Mouse (Mus musculus): ENCODE measurements around the gene Mxd4. TPM values are rescaled to one million over a fixed set of nuclear protein-coding genes. Genes with fewer than 3 reads are reported as not detected.
A peak's percentile ranks its signal among the peaks of the same experiment; 100 is the strongest.

Mxd4 gene
- total RNA-seq, 4 experiments from 2014 or later = 72.5 to 84.4 (median 76.7) TPM

DNA sequence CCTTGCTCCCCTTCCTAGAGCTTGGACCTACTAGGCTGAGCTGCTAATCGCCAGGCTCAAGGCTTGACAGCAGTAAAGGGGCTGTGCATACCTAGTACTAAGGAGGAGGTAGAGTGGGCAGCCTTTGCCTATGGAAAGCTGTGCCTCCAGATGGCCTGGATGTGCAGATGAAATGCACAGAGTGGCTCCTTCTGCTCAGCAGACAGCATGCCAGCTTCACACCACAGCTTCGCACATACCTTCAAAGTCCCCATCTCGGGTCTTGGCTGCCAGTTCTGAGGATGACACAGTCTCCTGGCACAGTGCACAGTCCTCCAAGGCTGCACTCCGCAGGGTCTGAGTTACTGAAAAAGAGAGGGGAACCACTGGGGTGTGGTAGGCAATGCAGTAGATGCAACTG lies 9.7 kb upstream of the Mxd4 start:
- peak; percentile 70 to 79 for DNase-seq (ENCODE audit: low spot score in 2 of 2)

GRCm38 (mm10) chr5:34196423-34196822 lies 8.9 kb upstream of the Mxd4 start:
- no peak for DNase-seq (ENCODE audit: low spot score in 2 of 2)

DNA sequence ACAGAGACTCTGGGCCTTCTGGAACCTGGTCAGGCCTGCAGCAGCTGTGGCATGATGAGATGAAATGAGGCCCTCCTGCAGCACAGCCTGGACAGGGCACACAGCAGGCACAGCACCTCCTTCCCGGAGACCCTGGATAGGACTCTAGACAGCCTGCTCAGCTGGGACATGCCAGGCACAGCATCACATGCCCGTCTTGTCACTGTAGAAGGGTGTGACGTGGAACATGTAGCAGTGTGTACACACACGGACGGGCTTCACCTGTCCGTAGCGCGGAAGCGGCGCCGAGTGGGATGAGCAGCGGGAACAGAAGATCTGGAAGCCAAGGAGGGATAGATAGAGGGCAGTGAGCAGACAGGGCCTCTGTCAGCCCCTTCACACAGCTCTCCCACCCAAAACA lies 8.3 kb upstream of the Mxd4 start:
- no peak for DNase-seq (ENCODE audit: low spot score in 2 of 2)

DNA sequence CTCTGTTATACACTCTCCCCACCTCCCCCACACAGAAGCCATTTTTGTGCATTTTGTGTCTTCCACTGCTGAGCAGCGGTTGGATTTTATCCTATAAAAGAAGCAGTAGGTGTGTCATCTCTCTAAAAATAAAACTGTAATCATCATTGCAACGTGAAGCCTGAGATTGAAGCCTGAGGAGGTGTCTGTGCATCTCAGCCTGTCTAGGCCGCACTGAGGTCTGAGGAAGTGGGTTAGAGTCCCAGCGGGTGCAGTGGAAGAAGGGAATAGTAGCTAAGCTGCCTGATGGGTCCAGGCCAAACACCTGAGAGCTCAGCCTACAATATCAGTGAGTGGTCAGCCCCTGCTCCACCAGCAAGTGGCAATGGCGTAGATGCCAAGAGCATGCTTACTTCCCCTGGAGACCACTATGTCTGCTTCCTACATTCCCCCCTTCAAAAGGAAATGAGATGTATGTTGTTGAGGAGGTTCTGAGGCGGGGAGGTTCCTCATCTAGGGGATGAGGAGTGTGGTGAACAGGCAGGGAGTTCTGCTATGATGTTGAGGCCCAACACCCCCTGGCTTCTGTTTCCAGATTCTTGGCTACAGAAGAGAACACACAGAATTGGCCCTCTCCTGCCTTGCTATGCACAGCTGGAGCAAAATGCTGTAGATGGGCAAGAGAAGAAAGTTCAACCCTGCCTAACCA lies 7.6 kb upstream of the Mxd4 start:
- DNase-seq (ENCODE audit: low spot score in 2 of 2) = no peak

- no peak for DNase-seq (ENCODE audit: low spot score in 2 of 2)
Observed at GRCm38 (mm10) chr5:34194426-34194825, 6.9 kb upstream of the Mxd4 start.

DNA sequence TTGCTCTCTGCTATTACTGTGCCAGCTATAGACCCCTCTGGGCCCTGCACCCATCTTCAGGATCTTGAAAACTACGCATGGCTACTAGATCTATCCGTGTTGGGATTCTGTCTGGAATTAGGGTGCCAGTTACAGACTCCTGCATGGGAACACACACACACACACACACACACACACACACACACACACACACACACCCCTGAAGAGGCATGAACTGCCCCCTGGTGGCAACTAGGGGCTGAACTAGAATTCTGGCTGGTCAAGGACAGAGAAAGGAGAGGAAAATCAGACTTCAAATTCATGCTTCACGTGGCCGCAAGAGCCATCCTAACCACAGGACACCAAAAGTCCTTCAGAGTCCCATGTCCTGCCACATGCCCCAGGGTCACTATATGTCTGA lies 4.3 kb upstream of the Mxd4 start:
- no peak for DNase-seq (ENCODE audit: low spot score in 2 of 2)

DNA sequence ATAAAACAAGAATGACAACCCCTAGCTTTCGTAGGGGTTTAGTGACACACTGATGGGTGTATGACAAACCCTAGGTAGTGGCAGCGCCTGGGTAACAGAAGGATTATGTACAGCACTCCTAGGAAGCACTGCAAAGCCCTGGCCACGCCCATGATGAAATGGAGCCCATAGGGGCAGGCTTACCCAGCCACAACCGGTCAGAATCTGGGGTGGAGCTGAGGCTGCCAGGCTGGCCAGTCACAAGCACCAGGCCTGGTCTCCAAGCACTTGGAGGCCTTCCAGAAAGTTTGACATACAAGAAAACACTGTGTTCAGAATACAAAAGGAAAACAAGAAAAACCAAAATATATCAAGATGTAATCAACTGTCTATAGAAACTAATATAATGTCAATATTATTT lies 3.5 kb upstream of the Mxd4 start:
- DNase-seq (ENCODE audit: low spot score in 2 of 2) = peak in 1 of 2 experiments; percentile 52

GRCm38 (mm10) chr5:34189521-34189920 lies 2.0 kb upstream of the Mxd4 start:
- no peak for DNase-seq (ENCODE audit: low spot score in 2 of 2)

DNA sequence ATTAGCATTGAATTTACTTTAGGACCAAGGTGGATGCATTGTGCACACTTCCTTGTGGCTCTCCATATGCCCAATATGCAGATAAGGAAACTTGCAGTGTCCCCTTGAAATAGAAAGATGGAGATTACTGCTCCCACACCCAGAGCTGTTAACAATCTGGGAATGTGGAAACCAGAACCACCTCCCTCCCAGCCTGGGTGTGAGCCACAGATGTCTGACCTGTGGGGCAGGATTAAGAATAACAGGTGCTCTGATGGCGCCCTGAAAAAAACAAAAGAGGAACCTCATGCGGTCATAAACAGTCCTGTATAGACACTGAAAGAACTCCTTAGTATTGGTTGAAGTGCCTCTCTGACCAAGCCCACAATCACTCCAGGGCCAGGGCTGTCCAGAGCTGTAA lies 1.3 kb upstream of the Mxd4 start:
- no peak for DNase-seq (ENCODE audit: low spot score in 2 of 2)

GRCm38 (mm10) chr5:34186961-34187391 lies 544 bp downstream of the Mxd4 start:
- no peak for DNase-seq (ENCODE audit: low spot score in 2 of 2)

- no peak for DNase-seq (ENCODE audit: low spot score in 2 of 2)
Observed at GRCm38 (mm10) chr5:34186391-34186790, 1.1 kb downstream of the Mxd4 start.

- no peak for DNase-seq (ENCODE audit: low spot score in 2 of 2)
Observed at GRCm38 (mm10) chr5:34185791-34186190, 1.7 kb downstream of the Mxd4 start.

DNA sequence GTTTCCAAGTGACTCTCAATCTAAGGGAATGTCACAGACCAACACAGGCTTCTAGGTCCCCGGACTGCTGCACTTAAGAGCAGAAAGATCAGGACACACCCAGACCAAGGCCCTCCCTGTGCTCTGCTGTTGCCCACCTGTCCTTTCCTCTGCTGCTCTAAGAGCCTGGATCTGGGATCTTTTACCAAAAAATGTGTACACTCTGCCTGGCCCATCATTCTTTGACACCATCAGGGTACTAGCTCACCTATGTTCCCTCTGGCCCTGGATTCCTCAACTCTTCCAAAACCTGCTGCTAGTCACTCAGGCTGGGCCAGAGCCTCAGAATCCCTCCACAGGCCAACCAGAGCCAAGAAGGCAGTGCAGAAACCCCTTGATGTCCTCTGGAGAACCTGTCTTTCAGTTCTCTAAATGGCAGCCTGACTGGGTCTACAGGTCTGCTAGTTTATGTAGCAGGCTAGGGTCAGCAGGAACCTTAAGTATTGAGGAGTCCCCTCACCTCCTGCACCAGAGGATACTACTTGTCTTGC lies 2.4 kb downstream of the Mxd4 start:
- DNase-seq (ENCODE audit: low spot score in 2 of 2) = peak in 1 of 2 experiments; percentile 5

GRCm38 (mm10) chr5:34183976-34184375 lies 3.5 kb downstream of the Mxd4 start:
- no peak for DNase-seq (ENCODE audit: low spot score in 2 of 2)

DNA sequence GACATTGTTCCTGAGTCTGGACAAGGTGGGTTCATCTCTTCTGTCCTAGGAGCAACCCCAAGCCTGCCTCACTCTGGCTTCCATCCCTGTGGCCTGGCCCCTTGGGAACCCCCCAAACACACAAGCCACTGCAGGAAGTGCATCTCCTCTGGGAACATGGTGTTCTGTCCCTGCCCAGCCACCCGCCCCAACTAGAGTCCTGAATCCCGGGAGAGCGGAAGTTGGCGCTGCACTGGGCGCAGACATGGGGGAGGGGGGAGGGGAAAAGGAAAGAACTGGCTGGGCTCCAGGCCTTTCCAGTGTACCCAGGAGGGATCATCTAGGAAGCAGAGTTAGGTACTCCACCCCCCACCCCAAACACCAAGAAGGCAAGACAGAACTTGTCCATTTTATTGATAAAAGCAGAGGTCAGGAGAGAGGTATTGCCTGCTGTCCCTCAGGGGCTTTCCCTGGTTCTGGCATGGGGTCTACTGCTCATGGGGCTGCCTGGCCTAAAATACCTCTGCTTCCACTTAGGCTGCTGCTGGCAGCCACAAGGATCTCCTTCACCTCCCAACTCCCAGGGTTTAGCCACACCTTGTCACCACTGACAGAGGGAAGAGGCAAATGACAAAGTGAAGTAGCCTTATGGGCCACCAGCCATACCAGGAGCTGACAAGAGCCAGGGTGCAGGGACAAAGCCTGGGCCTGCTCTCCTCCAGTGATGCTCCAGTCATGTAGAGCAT lies 4.2 kb downstream of the Mxd4 start:
- DNase-seq (ENCODE audit: low spot score in 2 of 2) = peak in 1 of 2 experiments; percentile 20

GRCm38 (mm10) chr5:34182486-34182885 lies 5.0 kb downstream of the Mxd4 start:
- DNase-seq (ENCODE audit: low spot score in 2 of 2) = peak in 1 of 2 experiments; percentile 10

DNA sequence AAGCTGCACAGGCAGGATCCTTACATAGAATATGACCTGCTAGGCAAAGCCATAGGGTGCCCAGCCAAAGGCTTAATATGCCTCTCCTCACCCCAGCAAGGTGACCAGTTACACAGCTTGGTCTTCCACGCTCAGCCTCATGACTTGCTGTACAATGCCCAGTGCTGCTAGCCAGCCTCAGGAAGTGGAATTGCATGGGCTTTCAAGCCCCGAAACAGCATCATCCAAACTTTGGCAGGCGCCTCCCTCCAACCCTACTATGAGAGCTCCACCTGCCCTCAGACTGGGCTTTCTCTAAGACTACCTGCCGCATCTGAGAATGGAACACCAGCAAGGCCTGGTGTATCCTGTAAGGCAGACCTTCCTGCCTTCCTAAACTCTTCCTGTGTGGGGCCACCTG lies 9.7 kb downstream of the Mxd4 start:
- DNase-seq (ENCODE audit: low spot score in 2 of 2) = peak in 1 of 2 experiments; percentile 2

DNA sequence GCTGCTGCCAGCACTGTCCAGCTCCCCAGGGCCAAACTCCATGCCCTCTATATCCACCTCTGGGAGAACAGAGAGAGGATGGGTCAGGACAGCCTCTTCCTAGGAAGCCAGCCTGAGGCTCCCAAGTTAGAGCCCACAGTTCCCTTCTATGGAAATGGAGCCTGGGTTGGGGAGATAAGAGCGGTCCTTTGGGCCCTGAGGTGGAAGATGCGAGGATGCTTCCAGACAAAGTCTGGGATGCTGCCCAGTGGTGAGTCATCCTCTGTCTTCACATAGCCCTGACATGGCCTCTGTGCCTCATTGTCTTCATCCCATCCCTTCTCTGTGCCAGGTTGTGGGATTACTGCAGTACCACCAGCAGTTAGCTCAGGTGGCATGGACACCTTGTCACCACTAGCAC lies 10.4 kb downstream of the Mxd4 start:
- peak in 1 of 2 experiments; percentile 18 for DNase-seq (ENCODE audit: low spot score in 2 of 2)

DNA sequence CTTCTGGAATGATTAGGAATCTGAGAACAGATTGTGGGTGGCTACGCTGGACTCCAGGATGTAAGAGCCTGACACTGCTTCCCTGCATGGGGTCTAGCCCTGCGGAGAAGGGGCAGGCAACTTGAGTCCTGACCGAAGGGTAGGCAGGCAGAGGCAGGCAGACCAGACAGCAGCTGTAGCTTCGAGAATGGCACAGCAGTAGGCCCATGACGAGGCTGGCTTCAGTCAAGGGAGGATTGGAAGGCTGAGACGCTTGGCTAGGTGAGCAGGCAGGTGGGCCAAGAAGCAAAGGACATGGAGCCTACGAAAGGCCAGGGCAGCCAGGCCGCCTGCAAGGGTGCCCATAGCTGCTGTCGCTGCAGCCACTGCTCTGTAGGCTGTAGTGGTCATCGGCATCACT lies 10.8 kb downstream of the Mxd4 start:
- no peak for DNase-seq (ENCODE audit: low spot score in 2 of 2)

DNA sequence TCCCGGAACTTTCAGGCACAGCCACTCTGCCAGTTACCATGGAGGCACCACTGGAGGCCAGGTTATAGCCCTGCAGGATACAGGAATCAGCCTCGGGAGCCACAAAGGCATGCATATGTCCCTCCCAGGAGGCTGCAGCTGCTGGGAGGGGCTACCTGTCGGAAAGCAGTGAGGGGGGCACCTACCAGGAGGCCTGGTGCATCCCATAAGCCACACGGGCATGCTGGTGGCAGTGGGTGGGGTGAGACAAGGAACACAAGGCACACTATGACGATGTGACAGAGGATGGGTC lies 12.2 kb downstream of the Mxd4 start:
- DNase-seq (ENCODE audit: low spot score in 2 of 2) = peak in 1 of 2 experiments; percentile 2

GRCm38 (mm10) chr5:34174550-34175402 lies 12.7 kb downstream of the Mxd4 start:
- DNase-seq (ENCODE audit: low spot score in 2 of 2) = peak in 1 of 2 experiments; percentile 2

- DNase-seq (ENCODE audit: low spot score in 2 of 2) = peak in 1 of 2 experiments; percentile 2
Observed at GRCm38 (mm10) chr5:34174021-34174420, 13.5 kb downstream of the Mxd4 start.

All from layer of hippocampus, adult 8-10 months (tissue).